Mouse (Mus musculus) G1E (cell line): Measurements from ENCODE around the gene Lrriq1.

Experiments used
- CTCF ChIP-seq: IDR thresholded peaks from 2 replicates; pipeline ENCODE4 v1.5.1; 2012; ENCODE audit warnings: low read depth, low read length, inconsistent platforms, mixed read lengths
- GATA1 ChIP-seq: IDR thresholded peaks from 2 replicates; pipeline ENCODE4 v1.6.1; 2012; ENCODE audit warnings: borderline replicate concordance, low read length, inconsistent platforms, mixed read lengths
- GATA2 ChIP-seq: IDR thresholded peaks from 2 replicates; pipeline ENCODE4 v1.6.1; 2012; ENCODE audit warnings: low read depth, low read length, inconsistent platforms, borderline replicate concordance
- POLR2AphosphoS5 ChIP-seq: IDR thresholded peaks from 2 replicates; pipeline ENCODE4 v1.6.1; 2012; ENCODE audit warnings: low read depth, low read length, inconsistent platforms; ENCODE audit not compliant: insufficient replicate concordance
- TAL1 ChIP-seq: conservative IDR thresholded peaks from 2 replicates; pipeline ENCODE4 v1.6.1; 2012; ENCODE audit warnings: low read depth, low read length, inconsistent platforms, mixed read lengths

- TF ChIP-seq CTCF (no peak), GATA1 (no peak), TAL1 (no peak), POLR2AphosphoS5 (no peak), GATA2 (no peak)
Observed at GRCm38 (mm10) chr10:103142526-103142925, 93.6 kb downstream of the Lrriq1 start.
